Mouse (Mus musculus): ENCODE measurements at regions not wholly inside any gene's neighbourhood (a gene's known extent, or its start where the extent isn't known, plus 50 kb on each side); places are given as distances from the start of the nearest gene placed in this dataset.

- no peak overlapping the region for H3K4me3 ChIP-seq (ENCODE audit: low read depth, low read length)
- no peaks in the 10 kb centered on the region for H3K4me1 ChIP-seq (ENCODE audit: control insufficient read depth, insufficient read depth, insufficient read length, low read length)
- no peaks in the 10 kb centered on the region for H3K27me3 ChIP-seq (ENCODE audit: control insufficient read depth, insufficient read depth, low read length)
- 72% methylated on average over 6 of the region's 6 CpGs for WGBS
- H3K36me3 ChIP-seq (ENCODE audit: control insufficient read depth, insufficient read depth, low read length) = no peaks in the 10 kb centered on the region
- TF ChIP-seq CTCF (IDR thresholded peaks at IDR 0.05; ENCODE audit: extremely low read depth, insufficient read length, insufficient replicate concordance, low read depth, low read length) (no peak), POLR2A (IDR thresholded peaks at IDR 0.05; ENCODE audit: low read depth, low read length) (no peak)
- H3K27ac ChIP-seq (ENCODE audit: insufficient read depth, low read depth, low read length) = no peak overlapping the region
Observed at GRCm38 (mm10) chr3:80205351-80205750, 321.0 kb downstream of the Fam198b start.

- H3K27me3 ChIP-seq (ENCODE audit: control insufficient read depth, insufficient read depth, low read length) = no peaks in the 10 kb centered on the region
- WGBS = 25% methylated on average over 1 of the region's 1 CpGs
- TF ChIP-seq CTCF (IDR thresholded peaks at IDR 0.05; ENCODE audit: extremely low read depth, insufficient read length, insufficient replicate concordance, low read depth, low read length) = no peak
- TF ChIP-seq POLR2A (IDR thresholded peaks at IDR 0.05; ENCODE audit: low read depth, low read length) = no peak
- no peak overlapping the region for H3K27ac ChIP-seq (ENCODE audit: insufficient read depth, low read depth, low read length)
- H3K4me1 ChIP-seq (ENCODE audit: control insufficient read depth, insufficient read depth, insufficient read length, low read length) = no peaks in the 10 kb centered on the region
- no peaks in the 10 kb centered on the region for H3K36me3 ChIP-seq (ENCODE audit: control insufficient read depth, insufficient read depth, low read length)
- no peak overlapping the region for H3K4me3 ChIP-seq (ENCODE audit: low read depth, low read length)
Observed at GRCm38 (mm10) chr3:80207022-80207421, 322.7 kb downstream of the Fam198b start.

- 65% methylated on average over 2 of the region's 2 CpGs for WGBS
Observed at GRCm38 (mm10) chr3:80208028-80208427, 323.7 kb downstream of the Fam198b start.

GRCm38 (mm10) chr3:80209596-80209995, 325.3 kb downstream of the Fam198b start:
- no peak for TF ChIP-seq POLR2A (IDR thresholded peaks at IDR 0.05; ENCODE audit: low read depth, low read length)
- no peak for TF ChIP-seq CTCF (IDR thresholded peaks at IDR 0.05; ENCODE audit: extremely low read depth, insufficient read length, insufficient replicate concordance, low read depth, low read length)
- Histone ChIP-seq H3K27me3 (ENCODE audit: control insufficient read depth, insufficient read depth, low read length) (no peaks in the 10 kb centered on the region), H3K36me3 (ENCODE audit: control insufficient read depth, insufficient read depth, low read length) (no peaks in the 10 kb centered on the region), H3K4me1 (ENCODE audit: control insufficient read depth, insufficient read depth, insufficient read length, low read length) (no peaks in the 10 kb centered on the region), H3K27ac (ENCODE audit: insufficient read depth, low read depth, low read length) (no peak overlapping the region), H3K4me3 (ENCODE audit: low read depth, low read length) (no peak overlapping the region)

More at GRCm38 (mm10) chr3:80208028-80208427, 323.7 kb downstream of the Fam198b start:
- Histone ChIP-seq H3K27ac (ENCODE audit: insufficient read depth, low read depth, low read length) (no peak overlapping the region), H3K36me3 (ENCODE audit: control insufficient read depth, insufficient read depth, low read length) (no peaks in the 10 kb centered on the region), H3K4me3 (ENCODE audit: low read depth, low read length) (no peak overlapping the region), H3K4me1 (ENCODE audit: control insufficient read depth, insufficient read depth, insufficient read length, low read length) (no peaks in the 10 kb centered on the region), H3K27me3 (ENCODE audit: control insufficient read depth, insufficient read depth, low read length) (no peaks in the 10 kb centered on the region)
- no peak for TF ChIP-seq POLR2A (IDR thresholded peaks at IDR 0.05; ENCODE audit: low read depth, low read length)
- no peak for TF ChIP-seq CTCF (IDR thresholded peaks at IDR 0.05; ENCODE audit: extremely low read depth, insufficient read length, insufficient replicate concordance, low read depth, low read length)

GRCm38 (mm10) chr3:80211323-80212109, 327.2 kb downstream of the Fam198b start:
- 64% methylated on average over 3 of the region's 3 CpGs for WGBS
- TF ChIP-seq CTCF (IDR thresholded peaks at IDR 0.05; ENCODE audit: extremely low read depth, insufficient read length, insufficient replicate concordance, low read depth, low read length) = no peak
- no peak for TF ChIP-seq POLR2A (IDR thresholded peaks at IDR 0.05; ENCODE audit: low read depth, low read length)
- H3K4me3 ChIP-seq (ENCODE audit: low read depth, low read length) = no peak overlapping the region
- no peaks in the 10 kb centered on the region for H3K27me3 ChIP-seq (ENCODE audit: control insufficient read depth, insufficient read depth, low read length)
- H3K4me1 ChIP-seq (ENCODE audit: control insufficient read depth, insufficient read depth, insufficient read length, low read length) = no peaks in the 10 kb centered on the region
- no peaks in the 10 kb centered on the region for H3K36me3 ChIP-seq (ENCODE audit: control insufficient read depth, insufficient read depth, low read length)
- H3K27ac ChIP-seq (ENCODE audit: insufficient read depth, low read depth, low read length) = no peak overlapping the region

GRCm38 (mm10) chr3:80248611-80249010, 364.3 kb downstream of the Fam198b start:
- Histone ChIP-seq H3K27me3 (ENCODE audit: control insufficient read depth, insufficient read depth, low read length) (no peaks in the 10 kb centered on the region), H3K4me3 (ENCODE audit: low read depth, low read length) (no peak overlapping the region), H3K36me3 (ENCODE audit: control insufficient read depth, insufficient read depth, low read length) (no peaks in the 10 kb centered on the region), H3K27ac (ENCODE audit: insufficient read depth, low read depth, low read length) (no peak overlapping the region), H3K4me1 (ENCODE audit: control insufficient read depth, insufficient read depth, insufficient read length, low read length) (no peaks in the 10 kb centered on the region)
- 54% methylated on average over 5 of the region's 5 CpGs for WGBS
- TF ChIP-seq CTCF (IDR thresholded peaks at IDR 0.05; ENCODE audit: extremely low read depth, insufficient read length, insufficient replicate concordance, low read depth, low read length) (no peak), POLR2A (IDR thresholded peaks at IDR 0.05; ENCODE audit: low read depth, low read length) (no peak)

- Histone ChIP-seq H3K4me1 (ENCODE audit: control insufficient read depth, insufficient read depth, insufficient read length, low read length) (no peaks in the 10 kb centered on the region), H3K36me3 (ENCODE audit: control insufficient read depth, insufficient read depth, low read length) (no peaks in the 10 kb centered on the region), H3K27ac (ENCODE audit: insufficient read depth, low read depth, low read length) (no peak overlapping the region), H3K27me3 (ENCODE audit: control insufficient read depth, insufficient read depth, low read length) (no peaks in the 10 kb centered on the region), H3K4me3 (ENCODE audit: low read depth, low read length) (no peak overlapping the region)
- no peak for TF ChIP-seq POLR2A (IDR thresholded peaks at IDR 0.05; ENCODE audit: low read depth, low read length)
- no peak for TF ChIP-seq CTCF (IDR thresholded peaks at IDR 0.05; ENCODE audit: extremely low read depth, insufficient read length, insufficient replicate concordance, low read depth, low read length)
- 70% methylated on average over 3 of the region's 3 CpGs for WGBS
Observed at GRCm38 (mm10) chr3:80249974-80250373, 365.6 kb downstream of the Fam198b start.

Measured in small intestine, adult 2 months (tissue).